Mouse (Mus musculus) retina, embryonic 14.5 days (tissue): ENCODE data around the gene Zbtb42.

Source experiments
- DNase-seq: peaks from one replicate; pipeline ENCODE4 v3.0.0-alpha.2; 2015; ENCODE audit warnings: low spot score

The Zbtb42 gene

GRCm38 (mm10) chr12:112678555-112679026 is at the start of gene Zbtb42:
TSS of gene Zbtb42 (plus strand) at chr12:112678828.
- DNase-seq, result peak; percentile 86

DNA sequence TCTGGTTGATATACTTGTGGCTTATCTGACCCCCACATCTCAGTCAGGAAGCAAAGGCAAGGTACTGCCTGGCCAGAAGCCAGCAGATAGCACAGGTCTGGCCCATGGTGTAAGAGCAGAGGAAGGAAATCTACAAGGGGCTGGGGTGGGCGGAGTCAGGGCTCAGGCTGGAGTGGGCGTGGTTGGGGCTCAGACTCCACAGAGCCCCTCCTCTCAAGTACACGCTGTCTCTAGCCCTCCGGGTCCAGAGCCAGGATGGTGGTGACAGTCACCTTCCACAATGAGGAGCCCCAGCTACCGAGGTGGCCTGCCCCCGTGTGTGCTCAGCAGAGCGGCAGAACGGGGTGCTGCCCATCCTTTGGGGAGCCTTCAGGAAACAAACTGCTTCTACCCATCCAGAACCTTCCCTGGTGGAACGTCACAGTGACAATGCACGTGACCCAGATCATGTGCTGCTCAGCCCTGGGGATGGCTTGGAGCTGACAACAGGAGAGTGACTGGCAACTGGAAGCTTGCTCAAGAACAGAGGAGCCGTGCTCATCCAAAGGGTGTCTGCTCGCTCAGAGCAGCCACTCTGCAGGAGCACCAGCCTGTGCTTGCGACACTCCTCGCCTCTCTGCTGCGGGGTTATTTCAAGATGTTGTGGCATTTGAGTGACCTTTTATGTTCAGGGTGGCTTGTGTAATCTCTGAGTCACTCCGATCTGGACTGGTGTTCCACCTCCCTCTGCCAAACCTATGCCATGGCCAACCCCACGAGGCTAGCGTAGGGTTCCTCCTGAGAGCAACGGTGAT is 49.5 kb upstream of the Zbtb42 start:
- peak; percentile 52 for DNase-seq

DNA sequence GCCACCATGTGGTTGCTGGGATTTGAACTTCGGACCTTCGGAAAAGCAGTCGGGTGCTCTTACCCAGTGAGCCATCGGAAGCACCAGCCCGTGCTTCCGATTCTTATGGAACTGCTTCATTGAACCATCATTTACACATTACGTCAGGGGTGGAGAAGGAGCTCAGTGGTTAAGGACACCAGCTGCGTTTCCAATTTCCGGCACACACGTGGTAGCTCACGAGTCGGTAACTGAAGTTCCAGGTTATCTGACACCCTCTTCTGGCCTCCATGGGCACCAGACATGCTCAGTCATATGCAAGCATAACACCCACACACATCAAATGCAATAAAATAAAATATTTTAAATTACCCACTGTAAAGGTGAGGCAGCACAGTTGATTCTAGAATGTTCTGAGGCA is 48.6 kb upstream of the Zbtb42 start:
- no peak for DNase-seq

DNA sequence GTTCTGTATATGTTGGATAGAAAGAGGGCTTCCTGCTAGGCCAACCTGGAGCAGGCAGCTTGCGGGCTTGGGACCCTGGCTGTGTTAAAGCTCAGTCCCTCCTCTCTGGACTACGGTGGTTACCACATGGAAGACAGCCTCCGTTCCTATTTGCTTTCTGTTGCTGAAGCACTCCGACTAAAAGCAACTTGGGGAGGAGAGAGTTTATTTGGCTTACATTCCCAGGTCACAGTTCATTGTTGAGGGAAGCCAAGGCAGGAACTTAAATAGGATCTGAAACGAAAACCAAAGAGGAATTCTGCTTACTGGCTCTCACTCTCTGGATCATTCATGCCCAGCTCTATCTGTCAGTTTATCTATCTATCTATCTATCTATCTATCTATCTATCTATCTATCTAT is 47.8 kb upstream of the Zbtb42 start:
- no peak for DNase-seq

DNA sequence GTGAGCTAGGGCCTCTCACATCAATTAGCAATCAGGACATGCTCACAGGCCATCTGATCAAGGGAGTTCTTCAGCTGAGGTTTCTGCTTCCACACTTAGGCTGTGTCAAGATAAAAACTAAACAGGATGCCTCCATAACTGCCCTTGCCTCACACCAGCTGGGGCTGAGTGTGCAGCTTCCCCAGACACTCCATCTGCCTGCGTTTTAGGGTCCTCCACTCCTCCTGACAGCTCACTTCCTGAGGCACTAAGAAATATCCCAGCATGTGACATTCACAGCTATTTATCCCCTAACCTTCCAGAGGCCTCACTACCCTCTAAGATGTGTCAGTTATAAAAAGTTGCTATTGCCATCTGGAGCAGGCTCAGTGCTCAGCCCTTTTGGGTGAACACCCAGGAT is 47.2 kb upstream of the Zbtb42 start:
- DNase-seq, result no peak

DNA sequence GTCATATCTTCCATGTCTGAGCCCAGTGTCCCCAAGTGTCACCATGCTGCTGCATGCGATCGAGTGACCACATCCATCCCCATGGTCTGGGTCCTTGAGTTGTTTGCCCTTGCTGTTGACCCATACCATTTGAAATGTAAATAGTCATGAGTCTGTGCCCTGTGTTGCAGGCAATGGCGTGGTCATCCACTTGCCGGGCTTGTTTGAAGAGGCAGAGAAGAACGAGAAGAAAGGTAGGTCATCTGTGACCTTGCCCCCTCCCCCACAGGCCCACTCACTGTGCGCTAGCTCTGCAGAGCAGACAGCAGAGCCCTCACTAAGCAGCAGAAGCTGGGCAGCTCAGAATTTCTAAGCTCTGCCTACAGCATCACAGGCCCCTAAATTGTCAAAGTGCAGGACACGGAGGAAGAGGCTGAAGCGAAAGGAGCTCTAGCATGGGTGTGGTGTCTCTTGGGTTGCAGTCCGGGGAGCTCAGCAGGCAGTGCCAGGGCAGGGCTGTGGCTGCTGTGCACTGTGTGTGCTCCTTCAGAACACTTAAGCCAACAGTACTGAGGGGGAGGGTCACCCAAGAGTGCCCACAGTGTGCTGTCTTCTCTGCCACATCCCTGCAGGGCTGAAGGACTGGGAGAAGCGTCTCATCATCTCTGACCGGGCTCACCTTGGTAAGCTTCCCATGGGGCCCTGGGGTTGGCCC is 46.4 kb upstream of the Zbtb42 start:
- DNase-seq, result no peak

GRCm38 (mm10) chr12:112632907-112633306 is 45.7 kb upstream of the Zbtb42 start:
- DNase-seq, result no peak

DNA sequence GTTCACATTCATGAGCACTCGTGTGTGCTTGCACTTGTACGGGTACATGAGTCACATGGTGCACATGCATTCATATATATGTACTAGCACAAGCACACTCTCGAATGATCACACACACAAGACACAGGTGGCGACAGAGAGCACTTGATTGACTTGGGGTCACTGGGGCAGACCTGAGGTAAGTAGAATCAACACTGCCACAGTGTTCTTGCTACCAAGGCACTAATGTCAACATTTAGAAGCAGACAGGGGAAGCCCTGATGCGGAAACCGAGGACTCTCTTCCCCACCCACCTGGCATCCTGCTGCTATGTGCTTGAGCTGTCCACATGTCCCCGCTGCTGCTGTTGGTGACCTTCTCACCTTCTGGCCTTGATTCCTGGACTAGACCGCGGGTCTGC is 44.9 kb upstream of the Zbtb42 start:
- no peak for DNase-seq

GRCm38 (mm10) chr12:112639526-112639925 is 39.1 kb upstream of the Zbtb42 start:
- no peak for DNase-seq

DNA sequence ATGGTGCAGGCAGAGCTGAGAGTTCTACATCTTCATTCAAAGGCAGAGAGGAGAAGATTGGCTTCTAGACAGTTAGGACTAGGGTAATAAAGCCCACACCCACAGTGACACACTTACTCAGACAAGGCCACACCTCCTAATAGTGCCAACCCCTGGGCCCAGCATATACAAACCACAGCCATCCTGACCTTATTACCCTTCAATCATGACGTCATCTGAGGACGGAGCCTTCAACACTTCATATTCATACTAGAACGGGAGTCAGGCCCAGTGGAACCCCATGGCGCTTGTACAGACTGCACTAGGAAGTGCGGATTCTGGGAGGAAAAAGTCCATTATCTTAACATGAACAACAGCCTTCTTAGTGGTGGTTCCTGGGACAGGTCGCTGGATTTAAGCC is 35.5 kb upstream of the Zbtb42 start:
- DNase-seq, result no peak

DNA sequence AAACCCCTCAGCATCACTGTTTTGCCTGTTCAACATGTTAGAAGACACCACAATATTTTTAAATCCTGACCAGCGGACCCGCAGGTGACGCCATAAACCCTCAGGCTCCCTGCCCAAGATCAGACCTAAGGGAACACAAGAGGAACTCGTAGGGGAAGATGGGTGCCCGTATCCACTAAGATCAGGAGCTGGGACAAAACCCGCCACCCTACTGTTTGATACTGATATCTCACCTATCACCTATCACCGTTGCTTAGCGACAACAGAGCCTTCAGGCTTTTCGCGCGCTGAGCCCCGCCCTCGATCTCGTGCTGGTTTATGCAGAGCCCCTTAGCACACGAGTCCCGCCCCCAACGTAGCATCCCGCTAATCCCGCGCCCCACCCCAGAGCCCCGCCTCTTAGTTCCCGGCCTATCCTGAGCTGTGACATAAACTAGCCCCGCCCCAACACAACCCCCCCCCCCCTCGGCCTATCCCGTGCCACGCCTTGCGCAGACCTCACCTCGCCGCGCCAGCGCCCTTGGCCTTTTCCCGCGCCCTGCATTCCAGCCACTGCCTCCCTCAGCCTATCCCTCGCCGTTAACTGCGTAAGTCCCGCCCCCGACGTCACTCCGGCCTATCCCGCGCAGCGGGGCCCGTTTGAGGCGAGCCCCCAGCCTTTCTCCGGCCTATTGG is 34.3 kb upstream of the Zbtb42 start, which contains the start of gene Siva1:
Gene Siva1, plus strand, starts transcription at position 500 of the 675 bp plus-strand sequence.
- peak; percentile 99 for DNase-seq

GRCm38 (mm10) chr12:112644855-112645506 is 33.6 kb upstream of the Zbtb42 start:
- DNase-seq, result no peak

GRCm38 (mm10) chr12:112646139-112646538 is 32.5 kb upstream of the Zbtb42 start:
- DNase-seq, result no peak

DNA sequence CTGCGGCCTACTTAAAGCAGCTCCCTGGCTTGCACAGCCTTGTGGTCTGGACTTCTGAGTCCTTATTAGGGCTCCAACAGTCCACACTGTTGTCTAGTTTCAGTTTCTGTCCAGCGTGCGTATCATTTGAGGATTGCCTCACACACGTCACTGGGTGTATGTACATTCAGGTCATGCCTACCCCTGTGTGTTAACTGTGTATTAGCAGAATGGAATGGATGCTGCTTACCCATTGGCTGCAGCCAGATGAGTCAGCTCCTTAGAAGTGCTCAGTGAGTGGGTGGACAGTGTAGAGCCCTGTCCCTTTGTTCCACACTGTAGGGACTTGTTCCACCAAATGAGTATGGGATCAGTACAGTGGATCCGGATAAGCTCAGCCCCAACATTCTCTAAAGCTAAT is 30.5 kb upstream of the Zbtb42 start:
- DNase-seq, result no peak

GRCm38 (mm10) chr12:112651778-112652439 is 26.7 kb upstream of the Zbtb42 start:
- no peak for DNase-seq

DNA sequence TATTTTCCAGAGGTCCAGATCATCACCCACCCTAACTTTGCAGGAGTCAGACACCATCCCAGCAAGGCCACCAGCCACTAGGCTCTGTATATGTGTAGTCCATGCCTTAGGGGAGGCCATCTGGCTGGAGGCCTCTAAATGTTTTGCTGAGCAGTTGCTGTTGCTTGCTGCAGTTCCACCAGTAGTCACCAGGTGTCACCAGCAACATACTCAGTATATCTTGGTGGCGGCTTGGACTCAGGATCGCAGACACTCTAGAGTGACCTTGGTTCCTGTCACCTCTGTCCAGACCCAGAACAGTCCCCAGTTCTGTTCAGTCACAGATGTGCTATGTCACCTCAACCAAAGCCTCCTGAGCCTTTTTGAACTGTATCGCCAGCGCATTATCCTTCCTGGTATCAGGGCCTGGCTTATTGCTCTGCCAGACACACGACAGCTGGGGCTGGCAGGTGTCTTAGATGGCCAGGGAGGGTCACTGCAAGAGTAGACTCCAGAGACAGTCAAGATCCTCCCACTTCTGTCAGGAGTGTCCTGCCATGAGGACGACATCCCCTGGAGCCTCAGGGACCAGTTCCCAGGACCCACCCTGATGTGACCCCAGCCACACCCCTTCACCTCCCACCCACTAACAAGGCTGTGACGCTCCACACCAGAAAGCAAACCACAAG is 25.3 kb upstream of the Zbtb42 start:
- peak; percentile 96 for DNase-seq

- DNase-seq, result no peak
These were observed 24.6 kb upstream of the Zbtb42 start for GRCm38 (mm10) chr12:112654076-112654475.

DNA sequence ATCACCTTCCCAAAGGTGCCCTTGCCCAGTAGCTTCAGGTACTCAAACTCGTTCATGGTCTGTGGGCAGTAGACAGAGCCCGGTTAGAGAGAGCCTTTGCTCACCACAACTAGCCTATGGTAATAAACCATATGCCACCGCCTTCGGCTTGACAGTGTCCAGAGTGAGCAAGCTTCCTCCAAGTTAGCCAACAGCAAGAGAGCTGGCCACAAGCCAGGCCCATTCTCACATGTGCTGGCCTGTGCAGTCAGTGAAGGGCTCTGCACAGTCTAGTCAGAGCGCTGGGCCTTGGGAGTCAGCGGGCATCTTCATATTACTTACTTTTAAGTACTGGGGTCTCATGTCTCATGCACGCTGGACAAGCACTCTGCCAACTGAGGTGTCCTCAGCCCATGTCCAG is 20.0 kb upstream of the Zbtb42 start:
- no peak for DNase-seq

- DNase-seq, result peak; percentile 62
These were observed 19.5 kb upstream of the Zbtb42 start for GRCm38 (mm10) chr12:112659109-112659508.

DNA sequence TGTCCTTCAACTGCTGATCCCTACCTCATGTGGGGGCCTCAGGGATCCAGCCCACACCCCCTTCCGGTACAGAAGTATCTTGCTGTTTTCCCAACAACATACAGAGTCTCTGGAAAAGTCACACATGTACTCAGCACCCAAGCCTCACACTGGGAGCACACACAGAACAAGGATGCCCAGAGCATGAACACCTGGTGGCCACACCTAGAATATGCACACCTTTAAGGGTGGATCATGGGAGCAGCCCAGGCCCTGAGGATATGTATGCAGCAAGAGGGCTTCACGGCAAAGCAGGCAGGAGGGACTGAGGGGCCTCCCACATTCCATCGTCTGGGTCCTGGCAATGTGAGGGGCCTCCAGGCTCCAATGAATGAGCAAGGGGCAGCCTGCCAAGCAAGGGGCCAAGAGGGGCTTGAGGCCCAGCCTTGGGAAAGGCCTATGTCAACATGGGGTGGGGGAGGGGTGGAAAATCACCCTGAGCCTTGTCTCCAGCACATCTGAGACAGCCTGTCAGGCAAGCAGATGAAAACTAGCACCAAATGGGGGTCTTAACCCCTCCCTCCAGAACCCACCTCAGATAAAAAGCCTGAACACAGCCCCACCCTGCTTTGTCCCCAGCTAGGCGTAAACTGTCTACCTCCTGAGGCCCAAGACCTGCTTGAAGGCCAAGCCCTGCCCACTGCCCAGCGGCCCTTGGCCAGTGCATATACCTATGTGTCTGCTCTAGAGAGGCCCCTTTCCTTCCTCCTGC is 17.9 kb upstream of the Zbtb42 start:
- DNase-seq, result peak; percentile 77

DNA sequence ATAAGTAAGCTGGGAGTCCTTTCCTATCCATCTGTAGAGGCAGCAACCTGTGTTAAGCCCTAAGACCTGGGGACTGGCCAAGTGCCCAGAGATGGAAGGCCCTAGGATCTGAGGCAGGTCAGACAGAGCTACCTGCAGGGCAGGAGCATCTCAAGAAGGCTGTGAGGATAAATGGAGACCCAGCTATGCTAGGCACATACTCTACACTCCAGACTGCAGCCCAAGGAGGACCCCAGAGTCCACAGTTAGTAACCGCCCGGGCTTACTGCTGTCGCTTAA is 17.4 kb upstream of the Zbtb42 start:
- DNase-seq, result no peak
